Mouse (Mus musculus) stomach, embryonic 16.5 days (tissue): ENCODE measurements around the gene Snai1. TPM values are rescaled to one million over a fixed set of nuclear protein-coding genes. Genes with fewer than 3 reads are reported as not detected.

Source experiments
- ATAC-seq: fragments of 200-750 bp; cut with Nextera tagmentation; 2 replicates; pipeline ENCODE4 v1.8.0; 2017; ENCODE audit warnings: moderate number of reproducible peaks, moderate TSS enrichment; ENCODE audit not compliant: insufficient read depth, low FRiP score
- H3K27ac ChIP-seq: fragments of 300-500 bp; sonication (generic); 2 replicates; pipeline ENCODE4 v1.5.1; 2014; ENCODE audit warnings: low read length
- H3K27me3 ChIP-seq: fragments of 300-500 bp; sonication (generic); 2 replicates; pipeline ENCODE4 v1.6.1; 2014; ENCODE audit warnings: low read length, control low read depth, mixed read lengths; ENCODE audit not compliant: control insufficient read depth, insufficient read depth
- H3K36me3 ChIP-seq: fragments of 300-500 bp; sonication (generic); 2 replicates; pipeline ENCODE4 v1.6.1; 2014; ENCODE audit warnings: low read length; ENCODE audit not compliant: control insufficient read depth, insufficient read depth
- H3K4me1 ChIP-seq: fragments of 300-500 bp; sonication (generic); 2 replicates; pipeline ENCODE4 v1.6.1; 2014; ENCODE audit warnings: low read length, control low read depth, mixed read lengths; ENCODE audit not compliant: control insufficient read depth, insufficient read depth
- H3K4me2 ChIP-seq: fragments of 300-500 bp; sonication (generic); 2 replicates; pipeline ENCODE4 v1.6.1; 2014; ENCODE audit warnings: low read depth, low read length, mixed read lengths
- H3K4me3 ChIP-seq: fragments of 300-500 bp; sonication (generic); replicated peaks from 2 replicates; pipeline ENCODE4 v1.5.1; 2014; ENCODE audit warnings: mild to moderate bottlenecking, low read length
- H3K9ac ChIP-seq: fragments of 300-500 bp; sonication (generic); 2 replicates; pipeline ENCODE4 v1.6.1; 2014; ENCODE audit warnings: low read length
- H3K9me3 ChIP-seq: fragments of 300-500 bp; sonication (generic); replicated peaks from 2 replicates; pipeline ENCODE4 v1.6.1; 2016; ENCODE audit warnings: low read length, control low read depth; ENCODE audit not compliant: control insufficient read depth
- WGBS: fragments of 180-500 bp; shearing (Covaris S2); extraction: QIAGEN DNeasy Blood & Tissue Kit; methylation state at CpG from one replicate; pipeline ENCODE4 v1.1.7; 2014; 5-methylcytosine and 5-hydroxymethylcytosine counted together
- polyA plus RNA-seq: library from polyadenylated mRNA; unstranded; fragments of >200 nt; fragmentation: Nextera tagmentation; extraction: Ambion mirVana; gene quantifications from 2 replicates; pipeline ENCODE4 v1.2.1, GENCODE M21; 2015

Gene Snai1
- polyA plus RNA-seq, 1 experiment from 2014 or later, result 15.9 TPM

- H3K9ac ChIP-seq, result peak overlapping the region; percentile 66; the same call in 1 of the 2 replicates
- WGBS, result 32% methylated on average over 5 of the region's 5 CpGs
Measured at GRCm38 (mm10) chr2:167544456-167544855, 6.5 kb downstream of the Snai1 start.

GRCm38 (mm10) chr2:167546447-167547195, 8.6 kb downstream of the Snai1 start:
- H3K4me3 ChIP-seq, result no peak overlapping the region

More at GRCm38 (mm10) chr2:167544456-167544855, 6.5 kb downstream of the Snai1 start:
- H3K4me1 ChIP-seq, result peaks cover 32% of the 10 kb centered on the region
- no peaks in the 10 kb centered on the region for H3K36me3 ChIP-seq
- no peak overlapping the region for H3K4me2 ChIP-seq
- 0 out of 2 replicates have a peak, but pooled peaks have one; percentile 15 for ATAC-seq
- H3K27ac ChIP-seq, result peak overlapping the region; percentile 99
- no peak overlapping the region for H3K4me3 ChIP-seq
- H3K9me3 ChIP-seq, result no peaks in the 10 kb centered on the region
- no peaks in the 10 kb centered on the region for H3K27me3 ChIP-seq

GRCm38 (mm10) chr2:167547444-167547843, 9.4 kb downstream of the Snai1 start:
- Histone ChIP-seq H3K4me2 (no peak overlapping the region), H3K4me3 (no peak overlapping the region), H3K36me3 (no peaks in the 10 kb centered on the region), H3K4me1 (peaks cover 18% of the 10 kb centered on the region), H3K9ac (no peak overlapping the region), H3K9me3 (no peaks in the 10 kb centered on the region), H3K27me3 (no peaks in the 10 kb centered on the region), H3K27ac (no peak overlapping the region)
- ATAC-seq, result no peak
- WGBS, result 83% methylated on average over 8 of the region's 8 CpGs

More at GRCm38 (mm10) chr2:167546447-167547195, 8.6 kb downstream of the Snai1 start:
- H3K9me3 ChIP-seq, result no peaks in the 10 kb centered on the region
- H3K36me3 ChIP-seq, result no peaks in the 10 kb centered on the region
- ATAC-seq, result no peak
- no peak overlapping the region for H3K4me2 ChIP-seq
- no peaks in the 10 kb centered on the region for H3K27me3 ChIP-seq
- peak overlapping the region; percentile 25; the same call in 1 of the 2 replicates for H3K27ac ChIP-seq
- H3K9ac ChIP-seq, result no peak overlapping the region
- 78% methylated on average over 18 of the region's 18 CpGs for WGBS
- H3K4me1 ChIP-seq, result peaks cover 26% of the 10 kb centered on the region

GRCm38 (mm10) chr2:167548961-167549360, 11.0 kb downstream of the Snai1 start:
- Histone ChIP-seq H3K27me3 (no peaks in the 10 kb centered on the region), H3K36me3 (no peaks in the 10 kb centered on the region), H3K4me2 (no peak overlapping the region), H3K4me1 (peaks cover 9% of the 10 kb centered on the region), H3K9me3 (no peaks in the 10 kb centered on the region), H3K27ac (no peak overlapping the region), H3K9ac (no peak overlapping the region), H3K4me3 (no peak overlapping the region)
- whole genome bisulfite sequencing, result 76% methylated on average over 7 of the region's 7 CpGs
- no peak for ATAC-seq

GRCm38 (mm10) chr2:167550341-167550854, 12.4 kb downstream of the Snai1 start:
- ATAC-seq, result no peak
- WGBS, result 62% methylated on average over 8 of the region's 8 CpGs

GRCm38 (mm10) chr2:167551342-167551920, 13.4 kb downstream of the Snai1 start:
- H3K4me3 ChIP-seq, result no peak overlapping the region
- H3K36me3 ChIP-seq, result no peaks in the 10 kb centered on the region
- 76% methylated on average over 8 of the region's 8 CpGs for WGBS
- no peaks in the 10 kb centered on the region for H3K27me3 ChIP-seq
- H3K9me3 ChIP-seq, result no peaks in the 10 kb centered on the region
- no peak overlapping the region for H3K9ac ChIP-seq
- no peak overlapping the region for H3K27ac ChIP-seq
- H3K4me2 ChIP-seq, result no peak overlapping the region
- peaks cover 5% of the 10 kb centered on the region; the same call in 1 of the 2 replicates for H3K4me1 ChIP-seq
- ATAC-seq, result no peak

More at GRCm38 (mm10) chr2:167550341-167550854, 12.4 kb downstream of the Snai1 start:
- no peaks in the 10 kb centered on the region for H3K9me3 ChIP-seq
- no peak overlapping the region for H3K9ac ChIP-seq
- H3K4me1 ChIP-seq, result peaks cover 5% of the 10 kb centered on the region; the same call in 1 of the 2 replicates
- H3K4me3 ChIP-seq, result no peak overlapping the region
- no peak overlapping the region for H3K27ac ChIP-seq
- no peak overlapping the region for H3K4me2 ChIP-seq
- no peaks in the 10 kb centered on the region for H3K27me3 ChIP-seq
- H3K36me3 ChIP-seq, result no peaks in the 10 kb centered on the region

- H3K4me3 ChIP-seq, result no peak overlapping the region
- H3K9me3 ChIP-seq, result no peaks in the 10 kb centered on the region
- H3K4me1 ChIP-seq, result peaks cover 5% of the 10 kb centered on the region; the same call in 1 of the 2 replicates
- H3K27me3 ChIP-seq, result no peaks in the 10 kb centered on the region
- H3K27ac ChIP-seq, result 0 out of 2 replicates have a peak overlapping the region, but pooled peaks have one; percentile 57
- no peak overlapping the region for H3K4me2 ChIP-seq
- no peak for ATAC-seq
- no peak overlapping the region for H3K9ac ChIP-seq
- WGBS, result 77% methylated on average over 4 of the region's 4 CpGs
- H3K36me3 ChIP-seq, result no peaks in the 10 kb centered on the region
Measured at GRCm38 (mm10) chr2:167552292-167552691, 14.3 kb downstream of the Snai1 start.

- ATAC-seq, result peak; percentile 59; the same call in 1 of the 2 replicates
- peaks cover 5% of the 10 kb centered on the region; the same call in 1 of the 2 replicates for H3K4me1 ChIP-seq
- no peaks in the 10 kb centered on the region for H3K36me3 ChIP-seq
- H3K4me3 ChIP-seq, result no peak overlapping the region
- H3K27ac ChIP-seq, result peak overlapping the region; percentile 57
- H3K9ac ChIP-seq, result no peak overlapping the region
- H3K9me3 ChIP-seq, result no peaks in the 10 kb centered on the region
- 23% methylated on average over 11 of the region's 11 CpGs for WGBS
- H3K4me2 ChIP-seq, result no peak overlapping the region
- no peaks in the 10 kb centered on the region for H3K27me3 ChIP-seq
Measured at GRCm38 (mm10) chr2:167552927-167553402, 15.0 kb downstream of the Snai1 start.

GRCm38 (mm10) chr2:167555766-167556165, 17.8 kb downstream of the Snai1 start:
- Histone ChIP-seq H3K27me3 (no peaks in the 10 kb centered on the region), H3K27ac (no peak overlapping the region), H3K36me3 (no peaks in the 10 kb centered on the region), H3K9me3 (no peaks in the 10 kb centered on the region), H3K4me3 (no peak overlapping the region), H3K4me1 (peaks cover 13% of the 10 kb centered on the region), H3K9ac (no peak overlapping the region), H3K4me2 (no peak overlapping the region)
- no peak for ATAC-seq
- 86% methylated on average over 5 of the region's 5 CpGs for WGBS
